Mouse (Mus musculus) embryonic stem cell, embryonic (primary cell): ENCODE data around the gene Hsd17b11.

Source experiments
- CTCF ChIA-PET, 4 experiments: fragments of 300-600 bp in 2 of 4; fragments of 350-600 bp in 2 of 4; sonication (Branson Sonifier 250); formaldehyde crosslinking; loops; one replicate each; lab custom pipeline; 2022; ENCODE audit warnings: inconsistent platforms in 2 of 4; lab: Charles Lee
- POLR2A ChIA-PET, 4 experiments: fragments of 300-600 bp in 2 of 4; fragments of 350-600 bp in 2 of 4; sonication (Branson Sonifier 250); formaldehyde crosslinking; loops; one replicate each; lab custom pipeline; 2022; ENCODE audit warnings: antibody characterized with exemption in 4 of 4, inconsistent platforms in 1 of 4; lab: Charles Lee

Hsd17b11 gene

GRCm38 (mm10) chr5:104009421-104009820 lies 12.3 kb downstream of the Hsd17b11 start:
- ChIA-PET CTCF (interaction anchor here in 1 of 4 experiments (1.1 kb wide), 1 partner anchor 30 kb away, joined by 5 read pairs; no protein-coding TSS in a partner anchor), POLR2A (interaction anchor here in 1 of 4 experiments (0.9 kb wide), 1 partner anchor 34 kb away, joined by 3 read pairs; no protein-coding TSS in a partner anchor)

DNA sequence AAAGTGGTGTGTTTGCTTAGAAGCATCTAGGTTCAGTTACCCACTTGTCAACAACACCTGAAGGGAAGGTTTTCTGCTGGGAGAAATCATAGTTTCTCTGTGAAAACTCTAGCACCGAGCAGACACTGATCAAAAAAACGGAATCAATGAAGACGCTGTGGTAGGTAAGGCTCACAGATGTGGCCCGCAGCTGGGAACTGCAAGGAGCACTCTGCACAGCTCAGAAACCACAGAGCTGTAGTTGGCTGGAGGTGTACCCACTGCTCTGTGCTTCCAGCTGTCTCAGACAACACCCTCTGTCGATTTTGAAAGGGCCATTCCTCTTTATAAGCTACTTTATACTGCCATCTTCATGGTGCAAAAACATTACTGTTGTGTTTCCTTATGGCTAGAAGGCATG lies 13.9 kb downstream of the Hsd17b11 start:
- POLR2A ChIA-PET: interaction anchor here in 1 of 4 experiments (1.0 to 1.6 kb wide), 2 partner anchors 13 to 15 kb away, joined by 3 read pairs; no protein-coding TSS in a partner anchor
- CTCF ChIA-PET: interaction anchor here in 1 of 4 experiments (1.0 kb wide), 1 partner anchor 8 kb away, joined by 3 read pairs; no protein-coding TSS in a partner anchor

DNA sequence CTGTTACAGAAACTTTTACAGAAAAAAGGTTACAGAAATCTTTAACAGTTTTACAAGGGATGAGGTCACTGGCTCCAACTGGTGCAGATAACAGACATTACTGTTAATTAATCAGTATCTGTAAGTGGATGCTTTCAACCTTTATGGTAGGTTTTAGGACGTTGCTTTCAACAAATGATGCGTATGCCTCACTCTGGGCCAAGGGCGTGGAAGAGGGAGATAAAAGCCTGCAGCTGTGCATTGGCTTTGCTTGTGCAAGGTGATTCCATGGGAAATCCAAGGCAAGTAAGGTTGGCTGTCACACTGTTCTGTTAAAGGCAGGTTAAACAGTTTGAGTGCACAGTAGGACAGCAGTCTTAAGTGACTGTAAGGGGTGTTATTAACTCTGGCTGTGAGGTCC lies 14.9 kb downstream of the Hsd17b11 start:
- ChIA-PET POLR2A (interaction anchor here in 2 of 4 experiments (0.7 to 1.6 kb wide), 2 partner anchors 16 to 91 kb away, joined by 3 to 9 read pairs; no protein-coding TSS in a partner anchor), CTCF (no interaction called here)

- ChIA-PET POLR2A (interaction anchor here in 2 of 4 experiments (0.6 to 1.6 kb wide), 4 partner anchors 19 to 1843 kb away, joined by 3 to 10 read pairs (median 6); partner anchors contain the start of gene Hsd17b11 (in 2 of the 2)), CTCF (interaction anchor here in 2 of 4 experiments (0.8 to 2.0 kb wide), 3 partner anchors 35 to 331 kb away, joined by 3 to 7 read pairs (median 3); no protein-coding TSS in a partner anchor)
Measured at GRCm38 (mm10) chr5:104003955-104004354, 17.8 kb downstream of the Hsd17b11 start.

DNA sequence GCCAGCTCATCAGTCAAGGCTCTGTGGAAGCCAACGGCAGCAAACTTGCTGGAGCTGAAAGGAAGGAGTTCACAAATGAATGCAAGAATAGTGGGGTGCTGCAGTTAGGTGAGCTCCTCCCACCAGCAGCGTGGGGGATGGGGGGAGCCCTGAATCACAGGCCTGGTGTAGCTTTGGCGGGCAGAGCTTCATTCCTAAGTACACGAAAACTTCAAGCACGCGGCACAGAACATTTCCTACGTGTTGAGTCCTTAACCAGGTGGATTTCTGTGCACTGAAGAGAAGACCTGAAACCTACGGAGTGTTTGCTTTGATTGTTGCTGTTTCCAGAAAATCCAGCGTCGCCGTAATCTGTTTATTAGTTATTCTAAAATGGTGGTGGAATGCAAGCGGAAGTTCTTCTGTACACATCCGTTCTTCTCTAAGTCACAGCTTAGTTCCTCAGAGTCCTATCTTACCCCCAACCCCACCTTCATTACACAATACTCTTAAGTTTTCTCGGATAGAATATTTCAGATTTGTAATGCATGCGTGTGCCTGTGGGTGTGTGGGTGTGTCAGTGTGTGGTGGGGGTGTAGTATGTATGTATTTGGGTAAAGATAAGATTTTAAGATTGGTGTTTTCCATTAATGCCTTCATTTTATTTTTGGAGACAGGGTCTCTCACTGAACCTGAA lies 18.3 kb downstream of the Hsd17b11 start:
- CTCF ChIA-PET: interaction anchor here in 3 of 4 experiments (0.5 to 2.3 kb wide), 14 partner anchors 18 to 660 kb away, joined by 3 to 11 read pairs (median 4); partner anchors contain the start of gene Hsd17b11 (in 1 of the 3)
- POLR2A ChIA-PET: interaction anchor here in 3 of 4 experiments (0.5 to 1.6 kb wide), 16 partner anchors 11 to 1842 kb away, joined by 3 to 10 read pairs (median 4); partner anchors contain the start of genes Hsd17b11 (in 2 of the 3), Spp1 (in 2 of the 3) and Ptpn13 (in 1 of the 3)

GRCm38 (mm10) chr5:104002549-104003255 lies 19.0 kb downstream of the Hsd17b11 start:
- ChIA-PET POLR2A (interaction anchor here (0.5 to 1.6 kb wide), 18 partner anchors 12 to 578 kb away, joined by 3 to 10 read pairs (median 4); partner anchors contain the start of genes Hsd17b11 (in 2 of the 4), Spp1 (in 2 of the 4) and Ptpn13 (in 1 of the 4)), CTCF (interaction anchor here (0.8 to 2.3 kb wide), 14 partner anchors 11 to 337 kb away, joined by 3 to 11 read pairs (median 5); partner anchors contain the start of gene Hsd17b11 (in 1 of the 4))

- CTCF ChIA-PET: interaction anchor here (0.6 to 3.9 kb wide), 54 partner anchors 8 to 342 kb away, joined by 3 to 49 read pairs (median 5); partner anchors contain the start of gene Hsd17b11 (in 1 of the 4)
Measured at GRCm38 (mm10) chr5:103999738-104000137, 22.0 kb downstream of the Hsd17b11 start.

GRCm38 (mm10) chr5:103998739-103999138 lies 23.0 kb downstream of the Hsd17b11 start:
- CTCF ChIA-PET: interaction anchor here (0.6 to 3.9 kb wide), 12 partner anchors 13 to 336 kb away, joined by 3 to 47 read pairs (median 14); partner anchors contain the start of gene Hsd17b11 (in 1 of the 4)
- POLR2A ChIA-PET: interaction anchor here (0.6 to 1.9 kb wide), 6 partner anchors 23 to 106 kb away, joined by 3 to 6 read pairs (median 4); partner anchors contain the start of gene Hsd17b11 (in 1 of the 4)

More at GRCm38 (mm10) chr5:103999738-104000137, 22.0 kb downstream of the Hsd17b11 start:
- POLR2A ChIA-PET: interaction anchor here in 3 of 4 experiments (0.7 to 1.9 kb wide), 8 partner anchors 22 to 434 kb away, joined by 3 to 12 read pairs (median 4); partner anchors contain the start of gene Hsd17b11 (in 1 of the 3)

- CTCF ChIA-PET: interaction anchor here (0.5 to 2.2 kb wide), 25 partner anchors 11 to 1489 kb away, joined by 3 to 16 read pairs (median 4); no protein-coding TSS in a partner anchor
- POLR2A ChIA-PET: interaction anchor here in 2 of 4 experiments (0.6 to 1.2 kb wide), 4 partner anchors 13 to 63 kb away, joined by 3 to 4 read pairs (median 3); no protein-coding TSS in a partner anchor
Measured at GRCm38 (mm10) chr5:103995181-103995580, 26.5 kb downstream of the Hsd17b11 start.

DNA sequence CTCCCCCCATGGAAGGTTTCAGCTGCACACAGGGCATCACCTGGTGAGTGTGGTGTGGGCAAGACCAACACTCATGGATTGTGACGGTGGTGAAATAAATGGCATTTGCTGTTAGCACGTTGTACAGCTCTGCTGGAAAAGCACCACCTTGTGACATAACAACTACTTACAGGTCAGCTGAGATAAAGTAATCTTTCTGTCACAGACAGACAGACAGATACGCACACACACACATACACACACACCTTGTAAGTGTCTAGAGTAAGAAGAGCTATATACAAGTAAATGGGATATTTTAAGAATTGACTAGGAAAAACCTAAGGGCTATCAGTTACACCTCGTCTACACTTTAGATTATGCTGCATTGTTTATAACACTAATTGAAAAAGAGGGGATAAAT lies 27.1 kb downstream of the Hsd17b11 start:
- POLR2A ChIA-PET: interaction anchor here in 2 of 4 experiments (0.6 to 0.9 kb wide), 3 partner anchors 13 to 62 kb away, joined by 3 to 4 read pairs (median 3); no protein-coding TSS in a partner anchor
- CTCF ChIA-PET: interaction anchor here (0.6 to 2.2 kb wide), 22 partner anchors 11 to 346 kb away, joined by 3 to 16 read pairs (median 4); no protein-coding TSS in a partner anchor

DNA sequence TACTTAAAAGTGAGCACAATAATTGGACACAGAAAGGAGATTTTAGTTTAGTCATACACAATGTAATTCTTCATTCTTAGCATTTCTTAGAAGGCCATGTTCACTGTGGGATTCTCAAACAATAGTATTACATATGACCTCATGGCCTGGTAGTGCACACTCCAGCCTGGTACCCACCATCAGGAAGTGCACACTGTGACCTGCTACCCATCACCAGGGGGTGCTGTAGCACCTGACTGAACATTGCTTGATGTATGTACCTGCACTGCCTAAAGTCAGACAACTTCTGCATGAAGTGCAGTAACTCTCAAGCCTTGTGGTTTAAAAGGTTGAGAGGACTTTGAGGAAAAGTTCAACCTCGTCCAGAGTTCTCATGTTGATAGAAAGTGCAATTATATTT lies 28.1 kb downstream of the Hsd17b11 start:
- POLR2A ChIA-PET: no interaction called here
- CTCF ChIA-PET: no interaction called here

- POLR2A ChIA-PET: interaction anchor here in 1 of 4 experiments (0.6 kb wide), 1 partner anchor 168 kb away, joined by 3 read pairs; no protein-coding TSS in a partner anchor
- CTCF ChIA-PET: interaction anchor here in 1 of 4 experiments (1.1 kb wide), 1 partner anchor 47 kb away, joined by 3 read pairs; no protein-coding TSS in a partner anchor
Measured at GRCm38 (mm10) chr5:103992831-103993230, 28.9 kb downstream of the Hsd17b11 start.

GRCm38 (mm10) chr5:103980705-103981560 lies 40.8 kb downstream of the Hsd17b11 start:
- CTCF ChIA-PET: interaction anchor here in 3 of 4 experiments (0.9 to 1.9 kb wide), 4 partner anchors 53 to 54 kb away, joined by 3 to 7 read pairs (median 4); no protein-coding TSS in a partner anchor

GRCm38 (mm10) chr5:103977907-103978570 lies 43.7 kb downstream of the Hsd17b11 start:
- ChIA-PET CTCF (no interaction called here), POLR2A (no interaction called here)

More at GRCm38 (mm10) chr5:103980705-103981560, 40.8 kb downstream of the Hsd17b11 start:
- POLR2A ChIA-PET: interaction anchor here in 1 of 4 experiments (1.1 kb wide), 1 partner anchor 7 kb away, joined by 3 read pairs; no protein-coding TSS in a partner anchor

- CTCF ChIA-PET: no interaction called here
Measured at GRCm38 (mm10) chr5:103977297-103977696, 44.4 kb downstream of the Hsd17b11 start, which contains the start of gene Hsd17b13. Gene Hsd17b13, minus strand, starts transcription at chr5:103977410.

DNA sequence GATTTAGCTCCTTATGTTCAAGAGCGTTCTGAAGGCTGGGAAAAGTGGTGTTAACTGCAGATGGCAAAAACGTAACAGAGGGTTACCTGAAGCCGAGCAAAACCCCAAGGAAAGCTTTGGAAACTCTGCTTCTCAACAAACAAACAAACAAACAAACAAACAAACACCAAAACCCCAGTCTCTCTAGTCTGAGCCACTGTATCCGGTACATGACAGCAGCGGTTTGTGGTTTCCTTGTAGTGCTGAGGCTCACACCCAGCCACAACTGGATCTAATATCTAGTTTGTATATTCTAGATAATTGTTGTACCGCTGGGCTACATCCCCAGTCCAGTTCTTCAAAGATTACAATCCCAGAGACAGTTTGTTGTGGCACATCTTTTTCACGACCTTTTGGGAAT lies 46.0 kb downstream of the Hsd17b11 start:
- POLR2A ChIA-PET: interaction anchor here in 1 of 4 experiments (0.6 kb wide), 1 partner anchor 33 kb away, joined by 3 read pairs; no protein-coding TSS in a partner anchor
- CTCF ChIA-PET: no interaction called here

More at GRCm38 (mm10) chr5:103977297-103977696, 44.4 kb downstream of the Hsd17b11 start, which contains the start of gene Hsd17b13:
- POLR2A ChIA-PET: no interaction called here
